Mouse (Mus musculus): Measurements from ENCODE around the gene Rabep1.

Gene Rabep1

DNA sequence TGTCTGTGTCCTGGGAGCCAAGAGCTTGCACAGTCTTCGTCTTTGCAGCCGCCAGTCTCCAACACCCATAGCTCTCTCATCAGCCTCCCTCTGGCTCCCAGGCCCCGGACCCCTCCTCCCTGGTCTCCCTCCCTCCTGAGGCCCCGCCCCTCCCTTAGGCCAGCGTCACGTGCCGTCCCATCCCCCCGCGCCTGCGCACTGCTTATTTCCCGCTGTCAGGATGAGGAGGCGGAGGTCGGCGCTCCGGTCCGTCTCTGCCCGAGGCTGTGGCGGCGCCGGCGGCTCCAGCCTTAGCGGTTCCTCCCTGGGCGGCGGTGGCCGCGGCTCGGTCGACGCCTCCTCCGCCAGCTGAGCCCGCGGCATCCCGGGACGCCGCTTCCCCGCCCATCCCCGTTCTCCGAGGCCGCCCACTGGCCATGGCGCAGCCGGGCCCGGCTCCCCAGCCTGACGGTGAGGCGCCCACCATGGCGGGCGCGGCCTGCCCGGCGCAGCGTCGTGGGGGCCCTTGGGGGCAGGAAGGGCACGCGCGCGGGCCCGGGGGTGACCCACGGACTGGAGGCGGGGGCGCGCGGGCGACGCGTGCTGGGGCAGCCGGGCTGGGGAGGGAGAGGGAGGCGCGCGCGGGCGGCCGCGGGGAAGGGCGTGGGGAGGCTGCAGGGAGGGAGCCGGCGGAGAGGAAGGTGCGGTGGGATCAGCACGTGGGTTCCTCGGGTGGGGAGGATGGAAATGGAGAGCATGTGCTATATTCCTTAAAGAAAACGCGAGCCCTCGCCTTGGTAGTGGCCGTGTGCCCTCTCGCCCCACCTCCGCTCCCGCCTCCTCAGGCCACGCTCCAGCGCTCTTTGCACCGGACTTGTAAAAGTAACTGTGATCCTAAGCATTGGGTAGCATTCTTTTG, at the start of gene Rabep1:
Gene Rabep1 (plus strand): TSS at position 220 of the 898 bp plus-strand sequence.
- DNase-seq (ENCODE audit: low read depth, low spot score): peak; percentile 96

DNA sequence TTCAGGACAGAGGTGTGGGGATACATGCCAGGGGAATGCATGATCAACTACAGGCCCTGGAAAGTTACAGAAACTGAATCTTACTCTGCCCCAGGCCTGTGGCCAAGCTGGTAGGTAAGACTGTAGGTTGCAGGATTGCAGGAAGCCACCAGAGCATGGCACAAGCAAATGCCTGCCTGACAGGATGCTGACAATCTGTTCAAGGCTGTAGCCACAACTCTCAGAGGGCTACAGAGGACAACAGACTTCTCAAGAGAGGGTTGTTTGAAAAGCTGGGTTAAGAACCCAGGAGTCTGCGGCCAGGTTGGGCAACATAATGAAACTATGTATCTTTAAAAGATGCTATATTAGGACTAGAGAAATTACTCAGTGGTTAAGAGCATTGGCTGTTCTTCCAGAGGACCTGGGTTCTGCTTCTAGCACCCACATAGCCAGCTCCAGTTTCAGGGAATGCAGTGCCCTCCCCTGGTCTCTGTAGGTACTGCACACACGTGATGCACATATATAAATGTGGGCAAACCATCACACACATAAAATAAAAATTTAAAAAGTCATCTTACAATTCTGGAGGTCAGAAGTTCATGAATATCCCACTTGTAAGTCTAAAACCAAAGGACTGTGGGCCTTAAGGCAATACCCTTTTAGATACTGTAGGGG, 42.2 kb upstream of the Rabep1 start:
- peak; percentile 40 for DNase-seq (ENCODE audit: low read depth, low spot score)

DNA sequence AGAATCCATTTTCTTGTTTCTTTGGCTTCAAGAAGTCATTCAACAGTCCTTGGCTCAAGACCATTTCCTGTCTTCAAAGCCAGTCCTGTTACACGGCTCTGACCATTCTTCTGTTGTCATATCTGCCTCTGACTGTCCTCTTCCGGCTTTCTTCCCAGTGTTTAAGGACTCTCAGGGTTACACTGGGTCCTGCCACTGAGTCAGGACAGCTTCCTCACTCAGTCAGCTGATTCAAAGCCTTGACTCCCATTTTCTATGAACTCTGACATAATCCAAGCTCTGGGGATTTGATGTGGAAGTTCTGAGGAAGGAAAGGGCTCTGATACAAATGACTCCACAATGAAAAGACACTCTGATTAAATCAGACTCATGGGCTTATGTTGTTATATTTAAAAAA, 41.7 kb upstream of the Rabep1 start:
- no peak for DNase-seq (ENCODE audit: low read depth, low spot score)

- DNase-seq (ENCODE audit: low read depth, low spot score): peak; percentile 93
Observed at GRCm38 (mm10) chr11:70803711-70804200, 40.8 kb upstream of the Rabep1 start.

DNA sequence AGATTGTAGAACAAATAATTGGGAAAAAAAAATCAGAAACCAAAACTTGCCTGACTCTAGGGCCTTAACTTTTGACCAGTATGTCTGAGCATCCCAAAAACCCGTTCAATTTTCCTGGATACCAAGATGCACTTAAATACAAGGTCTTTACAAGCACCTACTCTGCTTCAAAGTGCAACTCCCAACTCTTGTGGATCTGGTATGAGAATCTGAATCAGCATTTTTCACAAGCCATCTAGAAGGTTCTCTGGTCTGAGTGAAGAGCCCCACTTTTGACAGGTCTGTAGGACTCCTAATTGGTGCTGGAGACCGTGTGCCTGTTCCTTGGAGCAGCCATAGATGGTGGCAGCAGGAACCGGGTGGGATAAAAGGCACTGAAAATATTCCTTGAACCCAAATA, 40.2 kb upstream of the Rabep1 start:
- no peak for DNase-seq (ENCODE audit: low read depth, low spot score)

DNA sequence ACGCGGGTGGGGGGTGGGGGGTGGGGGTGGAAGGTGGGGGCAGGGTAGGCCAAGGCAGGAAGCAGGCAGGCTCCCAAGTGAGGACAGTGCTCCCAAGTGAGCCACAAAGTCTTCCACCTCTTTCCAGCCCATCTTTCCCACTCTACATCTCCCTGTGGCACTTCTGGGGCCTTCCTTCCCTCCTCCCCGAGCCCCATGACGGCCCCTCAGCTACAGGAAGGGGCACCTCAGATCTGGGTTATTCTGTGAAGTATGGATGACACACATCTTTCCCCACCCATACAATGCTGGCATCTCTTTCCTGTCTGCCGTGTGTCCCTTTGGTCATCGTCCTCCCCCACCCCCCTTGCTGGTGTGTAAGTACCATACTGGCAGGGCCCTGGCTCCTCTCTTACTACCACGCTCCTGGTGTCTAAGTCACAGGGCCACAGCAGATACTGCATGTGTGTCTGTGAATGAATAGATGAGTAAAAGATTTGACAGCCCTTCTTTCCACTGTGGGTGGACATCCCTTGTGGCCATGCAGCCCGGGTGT, 38.9 kb upstream of the Rabep1 start:
- peak; percentile 72 for DNase-seq (ENCODE audit: low read depth, low spot score)

- DNase-seq (ENCODE audit: low read depth, low spot score): peak; percentile 78
Observed at GRCm38 (mm10) chr11:70806697-70807096, 37.9 kb upstream of the Rabep1 start.

DNA sequence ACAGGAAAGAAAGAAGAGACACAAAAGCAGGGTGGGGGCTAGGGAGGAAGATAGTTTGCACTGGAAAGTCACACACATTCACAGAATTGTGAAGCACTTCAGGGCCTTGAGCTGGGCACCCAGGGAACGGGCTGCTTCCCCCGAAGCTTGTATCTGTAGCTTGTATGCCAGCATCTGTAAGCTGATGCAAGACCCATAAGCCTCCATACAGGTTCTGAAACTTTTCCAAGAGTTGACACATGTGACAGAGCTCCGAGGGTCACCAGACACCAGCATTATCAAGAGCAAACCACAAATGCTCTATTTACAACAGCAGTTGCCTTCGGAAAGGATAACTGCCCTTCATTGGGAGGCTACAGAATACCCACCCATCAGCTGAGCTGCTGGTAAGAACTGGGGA, 36.9 kb upstream of the Rabep1 start:
- DNase-seq (ENCODE audit: low read depth, low spot score): peak; percentile 63

DNA sequence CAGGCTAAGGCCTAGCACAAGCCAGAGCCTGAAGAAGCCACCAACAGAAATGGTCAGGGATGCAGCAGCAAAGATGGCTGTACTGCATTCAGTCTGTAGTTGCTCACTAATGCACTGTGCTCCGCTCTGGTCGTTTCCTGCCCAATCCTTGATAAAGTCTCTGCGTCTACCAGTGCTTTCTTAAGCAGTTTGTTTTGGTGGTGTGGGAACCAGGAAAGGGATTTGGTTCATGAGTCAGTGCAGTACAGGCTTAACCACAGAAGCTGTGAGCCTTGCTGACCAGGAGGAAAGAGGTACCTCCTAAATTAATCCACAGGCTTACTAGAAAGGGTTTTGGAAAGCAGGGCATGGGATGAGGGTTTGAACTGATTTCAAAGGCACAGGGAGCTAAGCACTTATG, 36.5 kb upstream of the Rabep1 start:
- DNase-seq (ENCODE audit: low read depth, low spot score): peak; percentile 72

DNA sequence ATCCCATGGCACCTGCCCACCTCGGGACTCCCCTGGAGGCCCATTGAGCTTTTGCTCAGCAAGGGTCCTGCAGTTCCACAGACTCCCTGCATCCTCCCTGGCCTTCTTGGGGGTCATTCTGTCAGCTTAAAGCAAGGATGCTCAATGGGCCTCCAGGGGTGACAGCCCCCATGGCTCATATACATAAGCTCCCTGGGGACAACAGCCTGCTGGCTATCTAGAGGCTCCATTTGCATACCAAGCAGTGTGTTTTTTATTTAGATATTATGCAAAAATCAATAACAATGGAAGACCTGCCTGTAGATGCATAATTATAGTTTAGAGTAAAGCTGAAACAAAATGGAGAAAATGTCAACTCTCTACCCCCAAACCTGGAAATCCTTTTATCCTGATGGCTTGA, 35.6 kb upstream of the Rabep1 start:
- peak; percentile 91 for DNase-seq (ENCODE audit: low read depth, low spot score)

DNA sequence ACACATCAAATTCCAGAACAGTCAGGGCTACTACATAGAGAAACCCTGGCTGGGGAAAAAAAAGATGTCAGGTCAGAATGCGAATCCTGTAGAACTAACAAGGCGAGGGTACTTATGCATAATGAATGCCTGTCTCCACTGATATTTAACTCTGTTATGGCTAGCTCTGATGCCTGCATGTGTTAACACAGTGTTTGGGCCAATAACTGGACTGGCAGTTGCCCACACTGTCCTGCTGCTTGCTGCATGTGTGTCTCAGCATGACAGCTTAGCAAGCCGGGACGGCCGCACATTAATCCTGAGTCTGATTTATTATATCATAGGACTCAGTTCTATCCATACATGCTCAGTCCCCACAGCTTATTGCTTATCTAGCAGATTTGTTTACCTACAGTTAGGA, 33.5 kb upstream of the Rabep1 start:
- DNase-seq (ENCODE audit: low read depth, low spot score): peak; percentile 74

DNA sequence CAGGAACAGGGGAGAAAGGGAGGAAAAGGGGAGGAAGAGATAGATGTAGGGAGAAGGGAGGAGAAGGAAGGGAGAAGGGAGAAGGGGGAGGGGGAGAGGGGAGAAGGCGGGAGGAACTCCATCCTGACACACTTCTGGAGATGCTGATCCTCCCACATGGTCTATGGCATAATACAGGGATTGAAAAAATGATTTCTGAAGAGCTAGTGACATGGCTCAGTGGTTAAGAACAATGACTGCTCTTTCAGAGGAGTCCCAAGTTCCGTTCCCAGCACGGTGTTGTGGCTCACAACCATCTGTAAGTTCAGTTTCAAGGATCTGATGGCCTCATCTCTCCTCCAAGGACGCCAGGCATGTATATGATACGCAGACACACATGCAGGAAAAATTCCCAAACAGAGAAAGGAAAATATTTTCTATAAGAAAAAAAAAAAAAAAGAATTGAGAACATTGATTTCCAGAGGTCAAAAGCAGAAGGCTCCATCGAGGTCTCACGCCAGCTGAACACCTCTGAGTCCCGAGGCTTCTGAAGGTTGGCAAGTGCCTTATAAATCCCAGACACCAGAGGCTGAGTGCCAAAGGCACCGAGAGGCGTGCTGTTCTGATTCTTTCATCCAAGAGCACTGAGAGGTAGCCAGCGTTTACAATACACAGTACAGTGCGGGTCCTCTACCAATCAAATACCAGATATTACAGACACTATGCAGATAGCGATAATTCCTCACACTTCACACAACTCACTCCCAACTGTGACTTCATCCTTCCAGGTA, 32.9 kb upstream of the Rabep1 start:
- DNase-seq (ENCODE audit: low read depth, low spot score): peak; percentile 65

- DNase-seq (ENCODE audit: low read depth, low spot score): peak; percentile 94
Observed at GRCm38 (mm10) chr11:70812365-70812764, 32.2 kb upstream of the Rabep1 start, which contains the start of gene Scimp. Scimp (minus strand) TSS chr11:70812586.

- DNase-seq (ENCODE audit: low read depth, low spot score): peak; percentile 55
Observed at GRCm38 (mm10) chr11:70815071-70815470, 29.5 kb upstream of the Rabep1 start.

GRCm38 (mm10) chr11:70815498-70816078, 29.0 kb upstream of the Rabep1 start:
- DNase-seq (ENCODE audit: low read depth, low spot score): peak; percentile 89

GRCm38 (mm10) chr11:70816770-70817169, 27.8 kb upstream of the Rabep1 start:
- no peak for DNase-seq (ENCODE audit: low read depth, low spot score)

DNA sequence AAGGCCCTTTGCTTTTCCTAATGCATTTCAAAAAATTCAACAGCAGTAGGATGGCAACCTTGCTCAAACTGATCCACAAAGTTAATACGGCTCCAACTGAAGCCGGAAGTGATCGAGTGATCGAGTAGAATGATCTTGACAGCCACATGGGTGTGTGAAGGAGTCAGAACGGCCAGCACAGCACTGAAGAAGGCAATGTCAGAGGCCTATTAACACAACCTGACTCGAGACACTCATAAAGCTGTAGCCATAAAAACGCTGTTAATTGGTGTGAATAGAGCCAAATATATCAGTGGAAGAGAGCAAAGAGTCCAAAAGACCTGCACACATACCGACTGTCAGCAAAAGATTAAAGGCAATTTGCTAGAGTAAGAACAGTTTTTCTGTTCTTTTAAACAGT, 24.5 kb upstream of the Rabep1 start:
- no peak for DNase-seq (ENCODE audit: low read depth, low spot score)

DNA sequence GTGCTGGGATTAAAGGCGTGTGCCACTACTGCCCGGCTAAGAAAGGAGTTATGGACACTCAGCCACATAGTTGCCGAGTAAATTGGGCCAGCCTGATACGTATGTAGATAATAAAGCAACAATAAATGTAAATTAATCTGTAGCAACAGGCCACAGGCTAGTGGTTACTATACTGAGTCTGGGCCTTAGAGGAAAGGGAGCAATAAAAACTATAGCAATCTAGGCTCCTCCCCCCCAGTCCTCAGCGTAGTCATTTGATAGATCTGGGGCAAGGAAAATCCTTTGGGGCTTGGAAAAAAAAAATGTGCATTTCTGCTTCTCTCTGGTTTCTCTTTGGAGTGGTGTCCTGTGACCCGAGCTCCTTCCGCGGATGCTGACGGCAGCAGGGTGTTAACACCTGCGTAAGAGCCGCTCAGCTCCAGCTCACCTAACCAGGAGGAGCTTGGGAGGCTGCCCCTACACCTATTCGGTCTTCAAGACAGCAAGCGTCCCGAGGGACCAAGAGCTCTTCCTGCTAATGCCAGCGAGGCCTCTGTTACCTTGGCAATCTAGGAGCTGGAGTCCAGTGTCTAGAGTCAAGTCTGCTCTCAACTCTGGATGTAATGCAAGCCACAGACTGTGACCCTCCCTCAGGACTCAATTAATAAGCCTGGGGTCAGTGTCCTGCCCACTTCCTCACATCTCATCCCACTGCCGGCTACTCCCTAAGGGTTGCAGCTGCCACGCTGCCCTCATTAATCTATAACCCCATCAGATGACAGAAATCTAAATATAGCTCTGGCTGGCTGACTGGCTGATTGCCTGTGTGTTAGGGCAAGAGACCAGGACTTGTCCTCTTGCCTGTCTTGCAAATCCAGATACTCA, 22.6 kb upstream of the Rabep1 start:
- DNase-seq (ENCODE audit: low read depth, low spot score): no peak

- DNase-seq (ENCODE audit: low read depth, low spot score): peak; percentile 54
Observed at GRCm38 (mm10) chr11:70826207-70826606, 18.4 kb upstream of the Rabep1 start.

- DNase-seq (ENCODE audit: low read depth, low spot score): no peak
Observed at GRCm38 (mm10) chr11:70828975-70829615, 15.5 kb upstream of the Rabep1 start.

Measured in A20 (cell line).